Mouse (Mus musculus) C2C12 (cell line): ENCODE data around the gene Prox2. TPM values are rescaled to one million over a fixed set of nuclear protein-coding genes. Genes with fewer than 3 reads are reported as not detected.

ENCODE experiments used
- H3K27me3 ChIP-seq: one replicate; pipeline ENCODE4 v1.6.1; 2011; ENCODE audit not compliant: control insufficient read depth, insufficient read depth, insufficient read length
- H3K36me3 ChIP-seq: one replicate; pipeline ENCODE4 v1.6.1; 2011; ENCODE audit not compliant: control insufficient read depth, insufficient read depth
- H3K4me3 ChIP-seq: one replicate; pipeline ENCODE4 v1.5.1; 2011; ENCODE audit warnings: mild to moderate bottlenecking, control low read depth; ENCODE audit not compliant: poor library complexity, insufficient read depth, severe bottlenecking
- H3K79me2 ChIP-seq: one replicate; pipeline ENCODE4 v1.6.1; 2011; ENCODE audit not compliant: control insufficient read depth, insufficient read depth
- H3K79me3 ChIP-seq: one replicate; pipeline ENCODE4 v1.6.1; 2011; ENCODE audit warnings: low read depth, control low read depth
- H3ac ChIP-seq: one replicate; pipeline ENCODE3; 2011; ENCODE audit warnings: low read depth; ENCODE audit not compliant: control insufficient read depth, insufficient read length
- CEBPB ChIP-seq: IDR thresholded peaks from one replicate; pipeline ENCODE4 v1.6.1; 2011; ENCODE audit warnings: low read depth, mild to moderate bottlenecking, control low read depth, moderate library complexity
- CTCF ChIP-seq: IDR thresholded peaks from one replicate; pipeline ENCODE4 v1.5.1; 2011; ENCODE audit not compliant: control insufficient read depth, insufficient read depth, insufficient read length
- FOSL1 ChIP-seq: IDR thresholded peaks from one replicate; pipeline ENCODE4 v1.8.0; 2011; ENCODE audit warnings: mild to moderate bottlenecking, low read length; ENCODE audit not compliant: poor library complexity, insufficient read depth, severe bottlenecking
- MAX ChIP-seq: IDR thresholded peaks from one replicate; pipeline ENCODE4 v1.6.1; 2011; ENCODE audit warnings: mild to moderate bottlenecking, control low read depth
- MYOD1 ChIP-seq: IDR thresholded peaks from one replicate; pipeline ENCODE4 v1.6.1; 2011; ENCODE audit warnings: low read depth; ENCODE audit not compliant: control insufficient read depth, insufficient read length
- MYOG ChIP-seq: IDR thresholded peaks from one replicate; pipeline ENCODE4 v1.6.1; 2011; ENCODE audit not compliant: control insufficient read depth, insufficient read length; ENCODE audit errors: extremely low read depth
- USF1 ChIP-seq: IDR thresholded peaks from one replicate; pipeline ENCODE4 v1.6.1; 2011; ENCODE audit warnings: low read depth, mild to moderate bottlenecking, control low read depth, moderate library complexity
- polyA plus RNA-seq: library from polyadenylated mRNA; unstranded; fragments of >200 nt; fragmentation: generic; extraction: Trizol; gene quantifications from one replicate; pipeline ENCODE4 v1.2.1, GENCODE M21; 2012; ENCODE audit warnings: missing spikeins

The Prox2 gene
- polyA plus RNA-seq, 1 experiment: 2.0 TPM

- Histone ChIP-seq H3K4me3 (no peak overlapping the region), H3K36me3 (no peaks in the 10 kb centered on the region), H3K27me3 (no peaks in the 10 kb centered on the region), H3ac (no peak overlapping the region), H3K79me3 (no peaks in the 10 kb centered on the region), H3K79me2 (no peaks in the 10 kb centered on the region)
- no peak for TF ChIP-seq USF1
- no peak for TF ChIP-seq FOSL1
- no peak for TF ChIP-seq MAX
- TF ChIP-seq CTCF: no peak
- TF ChIP-seq MYOG: no peak
- TF ChIP-seq MYOD1: no peak
- no peak for TF ChIP-seq CEBPB
These were observed 7.5 kb downstream of the Prox2 start for GRCm38 (mm10) chr12:85103096-85103495.

- TF ChIP-seq MAX: no peak
- no peak for TF ChIP-seq CEBPB
- no peak for TF ChIP-seq CTCF
- no peak for TF ChIP-seq USF1
- TF ChIP-seq FOSL1: no peak
- TF ChIP-seq MYOG: no peak
- no peak for TF ChIP-seq MYOD1
These were observed 8.9 kb downstream of the Prox2 start for GRCm38 (mm10) chr12:85101521-85102106.

GRCm38 (mm10) chr12:85101001-85101400 is 9.6 kb downstream of the Prox2 start:
- Histone ChIP-seq H3K79me2 (no peaks in the 10 kb centered on the region), H3ac (no peak overlapping the region), H3K79me3 (no peaks in the 10 kb centered on the region), H3K36me3 (no peaks in the 10 kb centered on the region), H3K27me3 (no peaks in the 10 kb centered on the region), H3K4me3 (no peak overlapping the region)
- TF ChIP-seq CTCF: no peak
- no peak for TF ChIP-seq MYOG
- no peak for TF ChIP-seq CEBPB
- no peak for TF ChIP-seq FOSL1
- no peak for TF ChIP-seq MAX

More at GRCm38 (mm10) chr12:85101521-85102106, 8.9 kb downstream of the Prox2 start:
- no peaks in the 10 kb centered on the region for H3K79me3 ChIP-seq
- no peak overlapping the region for H3K4me3 ChIP-seq
- no peaks in the 10 kb centered on the region for H3K36me3 ChIP-seq
- H3K27me3 ChIP-seq: no peaks in the 10 kb centered on the region
- H3K79me2 ChIP-seq: no peaks in the 10 kb centered on the region
- no peak overlapping the region for H3ac ChIP-seq

- H3K79me2 ChIP-seq: no peaks in the 10 kb centered on the region
- no peaks in the 10 kb centered on the region for H3K79me3 ChIP-seq
- TF ChIP-seq CEBPB (no peak), MYOG (no peak), CTCF (no peak), USF1 (no peak)
- H3ac ChIP-seq: no peak overlapping the region
- H3K4me3 ChIP-seq: no peak overlapping the region
- H3K36me3 ChIP-seq: no peaks in the 10 kb centered on the region
- H3K27me3 ChIP-seq: no peaks in the 10 kb centered on the region
These were observed 14.7 kb downstream of the Prox2 start for GRCm38 (mm10) chr12:85095859-85096258.

- H3K79me3 ChIP-seq: no peaks in the 10 kb centered on the region
These were observed 15.4 kb downstream of the Prox2 start for GRCm38 (mm10) chr12:85095146-85095545.

GRCm38 (mm10) chr12:85094706-85095105 is 15.9 kb downstream of the Prox2 start:
- TF ChIP-seq MYOD1 (peak; percentile 46), MAX (no peak)
- Histone ChIP-seq H3ac (peak overlapping the region; percentile 66), H3K79me2 (no peaks in the 10 kb centered on the region), H3K36me3 (no peaks in the 10 kb centered on the region), H3K4me3 (no peak overlapping the region), H3K79me3 (no peaks in the 10 kb centered on the region), H3K27me3 (no peaks in the 10 kb centered on the region)

More at GRCm38 (mm10) chr12:85095146-85095545, 15.4 kb downstream of the Prox2 start:
- Histone ChIP-seq H3K4me3 (no peak overlapping the region), H3ac (no peak overlapping the region), H3K27me3 (no peaks in the 10 kb centered on the region), H3K79me2 (no peaks in the 10 kb centered on the region), H3K36me3 (no peaks in the 10 kb centered on the region)
- TF ChIP-seq USF1 (no peak), CTCF (no peak)
